Mouse (Mus musculus) ES-E14 (cell line): ENCODE measurements around the gene Slc35b1.

Source experiments
- HCFC1 ChIP-seq: IDR thresholded peaks from 2 replicates; pipeline ENCODE4 v1.6.1; 2012; ENCODE audit warnings: low read length, inconsistent platforms, borderline replicate concordance; ENCODE audit not compliant: insufficient read depth
- MAFK ChIP-seq: IDR thresholded peaks from 2 replicates; pipeline ENCODE4 v1.6.1; 2014; ENCODE audit warnings: mild to moderate bottlenecking, low read depth, low read length, inconsistent platforms; ENCODE audit not compliant: insufficient read depth
- ZC3H11A ChIP-seq: IDR thresholded peaks from 2 replicates; pipeline ENCODE4 v1.6.1; 2012; ENCODE audit warnings: low read depth, mild to moderate bottlenecking, inconsistent platforms, low read length, borderline replicate concordance
- ZNF384 ChIP-seq: IDR thresholded peaks from 2 replicates; pipeline ENCODE4 v1.6.1; 2012; ENCODE audit warnings: low read depth, low read length, inconsistent platforms

- TF ChIP-seq MAFK (no peak), ZNF384 (no peak), ZC3H11A (no peak), HCFC1 (no peak)
Measured at GRCm38 (mm10) chr11:95354945-95355660, 29.4 kb upstream of the Slc35b1 start.
